Mouse (Mus musculus) kidney, postnatal 0 days (tissue): ENCODE measurements around the gene Alcam. TPM values are rescaled to one million over a fixed set of nuclear protein-coding genes. Genes with fewer than 3 reads are reported as not detected.

ENCODE experiments used
- ATAC-seq: fragments of 200-750 bp; cut with Nextera tagmentation; replicated peaks from 2 replicates; pipeline ENCODE4 v1.8.0; 2017; ENCODE audit warnings: low read depth, moderate number of reproducible peaks, moderate TSS enrichment, moderate library complexity; ENCODE audit not compliant: low FRiP score
- DNase-seq: peaks from one replicate; pipeline ENCODE4 v3.0.0-alpha.2; 2016; ENCODE audit warnings: low spot score
- H3K27ac ChIP-seq: fragments of 300-500 bp; sonication (generic); 2 replicates; pipeline ENCODE4 v1.5.1; 2014; ENCODE audit warnings: mild to moderate bottlenecking
- H3K27me3 ChIP-seq: fragments of 300-500 bp; sonication (generic); 2 replicates; pipeline ENCODE4 v1.6.1; 2014; ENCODE audit warnings: low read length, mixed read lengths; ENCODE audit not compliant: insufficient read depth
- H3K36me3 ChIP-seq: fragments of 300-500 bp; sonication (generic); 2 replicates; pipeline ENCODE4 v1.6.1; 2014; ENCODE audit warnings: low read length, mixed read lengths; ENCODE audit not compliant: insufficient read depth
- H3K4me1 ChIP-seq: fragments of 300-500 bp; sonication (generic); replicated peaks from 2 replicates; pipeline ENCODE4 v1.6.1; 2014; ENCODE audit warnings: antibody characterized with exemption, low read length, mixed read lengths; ENCODE audit not compliant: insufficient read depth
- H3K4me2 ChIP-seq: fragments of 300-500 bp; sonication (generic); 2 replicates; pipeline ENCODE4 v1.6.1; 2014; ENCODE audit warnings: mild to moderate bottlenecking, low read length, moderate library complexity, mixed read lengths
- H3K4me3 ChIP-seq: fragments of 300-500 bp; sonication (generic); replicated peaks from 2 replicates; pipeline ENCODE4 v1.5.1; 2014; ENCODE audit warnings: low read depth, low read length
- H3K9ac ChIP-seq: fragments of 300-500 bp; sonication (generic); 2 replicates; pipeline ENCODE4 v1.6.1; 2014; ENCODE audit warnings: low read depth, low read length
- H3K9me3 ChIP-seq: fragments of 300-500 bp; sonication (generic); replicated peaks from 2 replicates; pipeline ENCODE4 v1.6.1; 2016; ENCODE audit warnings: low read length, inconsistent platforms, mixed read lengths
- CTCF ChIP-seq: IDR thresholded peaks from 2 replicates; pipeline ENCODE4 v1.5.1; 2016; ENCODE audit warnings: antibody characterized with exemption, low read depth, mild to moderate bottlenecking, moderate library complexity
- WGBS: fragments of 180-500 bp; shearing (Covaris S2); extraction: QIAGEN DNeasy Blood & Tissue Kit; methylation state at CpG from one replicate; pipeline ENCODE4 v1.1.7; 2014; 5-methylcytosine and 5-hydroxymethylcytosine counted together
- polyA plus RNA-seq: library from polyadenylated mRNA; unstranded; fragments of >200 nt; fragmentation: Nextera tagmentation; extraction: Ambion mirVana; gene quantifications from 2 replicates; pipeline ENCODE4 v1.2.1, GENCODE M21; 2015

Gene Alcam
- polyA plus RNA-seq, 1 experiment from 2014 or later: 61.7 TPM

GRCm38 (mm10) chr16:52229446-52229845 is 224.4 kb downstream of the Alcam start:
- H3K9ac ChIP-seq: no peak overlapping the region
- no peak overlapping the region for H3K4me3 ChIP-seq
- WGBS: 75% methylated on average over 7 of the region's 7 CpGs
- H3K4me2 ChIP-seq: no peak overlapping the region
- H3K27ac ChIP-seq: no peak overlapping the region
- no peaks in the 10 kb centered on the region for H3K9me3 ChIP-seq
- no peaks in the 10 kb centered on the region for H3K4me1 ChIP-seq
- H3K36me3 ChIP-seq: no peaks in the 10 kb centered on the region
- no peaks in the 10 kb centered on the region for H3K27me3 ChIP-seq
- no peak for TF ChIP-seq CTCF
- ATAC-seq (no peak), DNase-seq (no peak)

GRCm38 (mm10) chr16:52222896-52223295 is 231.0 kb downstream of the Alcam start:
- H3K27me3 ChIP-seq: no peaks in the 10 kb centered on the region
- H3K4me2 ChIP-seq: no peak overlapping the region
- H3K9ac ChIP-seq: no peak overlapping the region
- no peak overlapping the region for H3K4me3 ChIP-seq
- H3K36me3 ChIP-seq: no peaks in the 10 kb centered on the region
- ATAC-seq: no peak
- 76% methylated on average over 4 of the region's 4 CpGs for WGBS
- TF ChIP-seq CTCF: no peak
- H3K4me1 ChIP-seq: no peaks in the 10 kb centered on the region
- H3K9me3 ChIP-seq: no peaks in the 10 kb centered on the region
- no peak for DNase-seq
- H3K27ac ChIP-seq: no peak overlapping the region

GRCm38 (mm10) chr16:52219069-52219468 is 234.8 kb downstream of the Alcam start:
- 15% methylated on average over 2 of the region's 2 CpGs for WGBS
- no peak overlapping the region for H3K4me3 ChIP-seq
- no peak overlapping the region for H3K27ac ChIP-seq
- H3K4me1 ChIP-seq: no peaks in the 10 kb centered on the region
- no peaks in the 10 kb centered on the region for H3K36me3 ChIP-seq
- peak; percentile 90 for TF ChIP-seq CTCF
- DNase-seq (peak; percentile 76), ATAC-seq (0 out of 2 replicates have a peak, but pooled peaks have one; percentile 52)
- no peaks in the 10 kb centered on the region for H3K9me3 ChIP-seq
- H3K27me3 ChIP-seq: no peaks in the 10 kb centered on the region
- no peak overlapping the region for H3K4me2 ChIP-seq
- no peak overlapping the region for H3K9ac ChIP-seq

GRCm38 (mm10) chr16:52210844-52211606 is 242.8 kb downstream of the Alcam start:
- H3K9ac ChIP-seq: no peak overlapping the region
- no peaks in the 10 kb centered on the region for H3K4me1 ChIP-seq
- H3K27ac ChIP-seq: no peak overlapping the region
- ATAC-seq (no peak), DNase-seq (no peak)
- H3K36me3 ChIP-seq: no peaks in the 10 kb centered on the region
- no peaks in the 10 kb centered on the region for H3K9me3 ChIP-seq
- H3K27me3 ChIP-seq: no peaks in the 10 kb centered on the region
- TF ChIP-seq CTCF: no peak
- H3K4me3 ChIP-seq: no peak overlapping the region
- 74% methylated on average over 8 of the region's 8 CpGs for WGBS
- H3K4me2 ChIP-seq: no peak overlapping the region

- WGBS: 88% methylated on average over 7 of the region's 7 CpGs
- DNase-seq (no peak), ATAC-seq (no peak)
- H3K4me3 ChIP-seq: no peak overlapping the region
- TF ChIP-seq CTCF: no peak
- no peaks in the 10 kb centered on the region for H3K4me1 ChIP-seq
- peaks cover 18% of the 10 kb centered on the region; the same call in 1 of the 2 replicates for H3K36me3 ChIP-seq
- H3K27me3 ChIP-seq: no peaks in the 10 kb centered on the region
- no peak overlapping the region for H3K4me2 ChIP-seq
- H3K27ac ChIP-seq: no peak overlapping the region
- no peak overlapping the region for H3K9ac ChIP-seq
- no peaks in the 10 kb centered on the region for H3K9me3 ChIP-seq
These were observed 253.8 kb downstream of the Alcam start for GRCm38 (mm10) chr16:52200107-52200506.
